ENCODE assay signal across 9 mouse cellular contexts in genomic region chr4:46689397-46690022, GRCm38 (mm10). TPM values are rescaled to one million over a fixed set of nuclear protein-coding genes. Genes with fewer than 3 reads are reported as not detected.
A peak's percentile ranks its signal among the peaks of the same experiment; 100 is the strongest.
DNase-seq lines count a peak whose midpoint lies in the region; ATAC-seq and TF ChIP-seq lines count a peak whose summit lies in the region.
"Had no signal": no experiment of that assay in that cellular context is flagged by ENCODE, and none has a peak within 500 bp of the region (broad histone marks: within the 10 kb centered on the region; RNA-seq: fewer than 3 reads in every experiment).

No protein-coding gene starts in this region.

- no peaks in the 10 kb centered on the region for H3K36me3 ChIP-seq in C2C12 (ENCODE audit: control insufficient read depth, insufficient read depth)
- H3K36me3 ChIP-seq in embryonic facial prominence, embryonic 12.5 days = no peaks in the 10 kb centered on the region
- H3K36me3 ChIP-seq in heart, embryonic 12.5 days = no peaks in the 10 kb centered on the region
- no peaks in the 10 kb centered on the region for H3K36me3 ChIP-seq in liver, embryonic 13.5 days
- no peaks in the 10 kb centered on the region for H3K36me3 ChIP-seq in neural tube, embryonic 12.5 days
- H3K36me3 ChIP-seq in stomach, embryonic 16.5 days (ENCODE audit: control insufficient read depth, insufficient read depth, low read length) = no peaks in the 10 kb centered on the region
- H3K36me3 ChIP-seq: stomach, embryonic 15.5 days had no signal

- H3K79me3 ChIP-seq in C2C12 (ENCODE audit: low read depth) = no peaks in the 10 kb centered on the region

- no peak overlapping the region for H3K4me2 ChIP-seq in embryonic facial prominence, embryonic 12.5 days (replicated peaks)
- H3K4me2 ChIP-seq in heart, embryonic 12.5 days = no peak overlapping the region
- no peak overlapping the region for H3K4me2 ChIP-seq in liver, embryonic 13.5 days
- no peak overlapping the region for H3K4me2 ChIP-seq in neural tube, embryonic 12.5 days (replicated peaks)
- H3K4me2 ChIP-seq in stomach, embryonic 16.5 days (ENCODE audit: low read depth, low read length) = no peak overlapping the region
- H3K4me2 ChIP-seq: stomach, embryonic 15.5 days had no signal

- H3K27me3 ChIP-seq in C2C12 (ENCODE audit: control insufficient read depth, insufficient read depth, insufficient read length) = no peaks in the 10 kb centered on the region
- H3K27me3 ChIP-seq in embryonic facial prominence, embryonic 12.5 days = peaks cover 5% of the 10 kb centered on the region; the same call in 1 of the 2 replicates
- H3K27me3 ChIP-seq in heart, embryonic 12.5 days (replicated peaks) = peaks cover 28% of the 10 kb centered on the region
- no peaks in the 10 kb centered on the region for H3K27me3 ChIP-seq in liver, embryonic 13.5 days
- peaks cover 3% of the 10 kb centered on the region; the same call in 1 of the 2 replicates for H3K27me3 ChIP-seq in neural tube, embryonic 12.5 days (replicated peaks)
- no peaks in the 10 kb centered on the region for H3K27me3 ChIP-seq in stomach, embryonic 16.5 days (ENCODE audit: control insufficient read depth, insufficient read depth, low read length)

- peak; percentile 72 for TF ChIP-seq CTCF in C2C12 (IDR thresholded peaks at IDR 0.05; ENCODE audit: control insufficient read depth, insufficient read depth, insufficient read length)

- no peaks in the 10 kb centered on the region for H3K4me1 ChIP-seq in embryonic facial prominence, embryonic 12.5 days
- H3K4me1 ChIP-seq in heart, embryonic 12.5 days (replicated peaks) = no peaks in the 10 kb centered on the region
- no peaks in the 10 kb centered on the region for H3K4me1 ChIP-seq in liver, embryonic 13.5 days (replicated peaks)
- H3K4me1 ChIP-seq in neural tube, embryonic 12.5 days = no peaks in the 10 kb centered on the region
- H3K4me1 ChIP-seq in stomach, embryonic 16.5 days (ENCODE audit: control insufficient read depth, insufficient read depth, low read length) = no peaks in the 10 kb centered on the region
- H3K4me1 ChIP-seq: stomach, embryonic 15.5 days had no signal

- WGBS in embryonic facial prominence, embryonic 12.5 days = 44% methylated on average over 15 of the region's 15 CpGs
- WGBS in heart, embryonic 12.5 days = 43% methylated on average over 15 of the region's 15 CpGs
- WGBS in liver, embryonic 13.5 days (ENCODE audit: insufficient replicate concordance) = 41% methylated on average over 15 of the region's 15 CpGs
- 46% methylated on average over 15 of the region's 15 CpGs for WGBS in neural tube, embryonic 12.5 days
- WGBS in stomach, embryonic 16.5 days = 44% methylated on average over 15 of the region's 15 CpGs

- H3K27ac ChIP-seq in embryonic facial prominence, embryonic 12.5 days = no peak overlapping the region
- no peak overlapping the region for H3K27ac ChIP-seq in heart, embryonic 12.5 days (ENCODE audit: poor library complexity, severe bottlenecking)
- no peak overlapping the region for H3K27ac ChIP-seq in liver, embryonic 13.5 days
- no peak overlapping the region for H3K27ac ChIP-seq in neural tube, embryonic 12.5 days
- H3K27ac ChIP-seq in stomach, embryonic 16.5 days (ENCODE audit: low read length) = no peak overlapping the region
- H3K27ac ChIP-seq: stomach, embryonic 15.5 days had no signal

- H3ac ChIP-seq in C2C12 (ENCODE audit: control insufficient read depth, insufficient read length, low read depth) = no peak overlapping the region

- peak; percentile 39 to 44 for DNase-seq in adrenal gland, postnatal 4 days (ENCODE audit: low spot score in 2 of 2)
- peak; percentile 85 for DNase-seq in kidney, postnatal 10 days
- DNase-seq in liver, embryonic 13.5 days = peak; percentile 21

- H3K79me2 ChIP-seq in C2C12 (ENCODE audit: control insufficient read depth, insufficient read depth) = no peaks in the 10 kb centered on the region

- ATAC-seq in embryonic facial prominence, embryonic 12.5 days (ENCODE audit: insufficient number of reproducible peaks, insufficient read depth, low FRiP score, low TSS enrichment) = peak; percentile 35; the same call in 1 of the 2 replicates
- peak; percentile 18; the same call in 1 of the 2 replicates for ATAC-seq in heart, embryonic 12.5 days (ENCODE audit: insufficient number of reproducible peaks, low FRiP score)
- ATAC-seq in liver, embryonic 13.5 days (ENCODE audit: low read depth) = no peak
- ATAC-seq in neural tube, embryonic 12.5 days (ENCODE audit: low FRiP score, low read depth) = peak; percentile 61
- peak; percentile 75; the same call in 1 of the 2 replicates for ATAC-seq in stomach, embryonic 16.5 days (ENCODE audit: insufficient read depth, low FRiP score)

- H3K9me3 ChIP-seq in embryonic facial prominence, embryonic 12.5 days = no peaks in the 10 kb centered on the region
- H3K9me3 ChIP-seq in heart, embryonic 12.5 days (replicated peaks) = peaks cover 5% of the 10 kb centered on the region
- H3K9me3 ChIP-seq in liver, embryonic 13.5 days (replicated peaks) = peaks cover 4% of the 10 kb centered on the region; the same call in 1 of the 2 replicates
- H3K9me3 ChIP-seq in neural tube, embryonic 12.5 days = no peaks in the 10 kb centered on the region
- no peaks in the 10 kb centered on the region for H3K9me3 ChIP-seq in stomach, embryonic 16.5 days (replicated peaks; ENCODE audit: control insufficient read depth, low read length)
- H3K9me3 ChIP-seq: stomach, embryonic 15.5 days had no signal

- H3K4me3 ChIP-seq in C2C12 (ENCODE audit: insufficient read depth, poor library complexity, severe bottlenecking) = no peak overlapping the region
- H3K4me3 ChIP-seq in embryonic facial prominence, embryonic 12.5 days = no peak overlapping the region
- no peak overlapping the region for H3K4me3 ChIP-seq in heart, embryonic 12.5 days
- no peak overlapping the region for H3K4me3 ChIP-seq in liver, embryonic 13.5 days (replicated peaks)
- no peak overlapping the region for H3K4me3 ChIP-seq in neural tube, embryonic 12.5 days
- H3K4me3 ChIP-seq in stomach, embryonic 16.5 days (replicated peaks; ENCODE audit: low read length) = no peak overlapping the region
- H3K4me3 ChIP-seq: stomach, embryonic 15.5 days had no signal

- no peak overlapping the region for H3K9ac ChIP-seq in embryonic facial prominence, embryonic 12.5 days
- H3K9ac ChIP-seq in heart, embryonic 12.5 days = no peak overlapping the region
- H3K9ac ChIP-seq in liver, embryonic 13.5 days = no peak overlapping the region
- no peak overlapping the region for H3K9ac ChIP-seq in neural tube, embryonic 12.5 days
- no peak overlapping the region for H3K9ac ChIP-seq in stomach, embryonic 16.5 days (ENCODE audit: low read length)
- H3K9ac ChIP-seq: stomach, embryonic 15.5 days had no signal

TF ChIP-seq in C2C12, 6 proteins besides CTCF, POLR2A, EP300 and RAD21:
- no peak for TF ChIP-seq MYOG (IDR thresholded peaks at IDR 0.05; ENCODE audit: control insufficient read depth, extremely low read depth, insufficient read length)
- TF ChIP-seq USF1 (IDR thresholded peaks at IDR 0.05; ENCODE audit: low read depth) = no peak
- no peak for TF ChIP-seq FOSL1 (IDR thresholded peaks at IDR 0.05; ENCODE audit: insufficient read depth, low read length, poor library complexity, severe bottlenecking)
- TF ChIP-seq MAX (IDR thresholded peaks at IDR 0.05) = no peak
- no peak for TF ChIP-seq MYOD1 (IDR thresholded peaks at IDR 0.05; ENCODE audit: control insufficient read depth, insufficient read length, low read depth)
- TF ChIP-seq CEBPB (IDR thresholded peaks at IDR 0.05; ENCODE audit: low read depth) = no peak

RNA-seq across cellular contexts. Expression of gene Tbc1d2, which starts 39.5 kb away (rescaled TPM):
- polyA plus RNA-seq in C2C12 (2012; fragmentation: generic; extraction: Trizol) = 0.77 TPM
- 1 to 10 TPM; 2.8 to 3.9 TPM for total RNA-seq in adrenal gland, postnatal 4 days (2021)
- 2.0 and 2.6 TPM in 2 replicates for polyA plus RNA-seq in embryonic facial prominence, embryonic 12.5 days (2016; fragmentation: Nextera tagmentation; extraction: Ambion mirVana)
- polyA plus RNA-seq in heart, embryonic 12.5 days (2016; fragmentation: Nextera tagmentation; extraction: Ambion mirVana) = 0.42 and 0.51 TPM in 2 replicates
- polyA plus RNA-seq in liver, embryonic 13.5 days (2015; fragmentation: Nextera tagmentation; extraction: Ambion mirVana) = 0.46 and 0.56 TPM in 2 replicates
- polyA plus RNA-seq in neural tube, embryonic 12.5 days (2016; fragmentation: Nextera tagmentation; extraction: Ambion mirVana) = 0.97 and 1.5 TPM in 2 replicates
- polyA plus RNA-seq in stomach, embryonic 16.5 days (2015; fragmentation: Nextera tagmentation; extraction: Ambion mirVana) = 2.9 and 3.1 TPM in 2 replicates

Comparison
In these comparisons a context has a peak if more than half of its experiments do, and no peak if none do; other contexts are left out.
1. DNase-seq: peak in every context shown above with its lines; median percentile 85 in kidney, postnatal 10 days; 42 in adrenal gland, postnatal 4 days; 21 in liver, embryonic 13.5 days.